Mouse (Mus musculus) forebrain, postnatal 0 days (tissue): ENCODE measurements around the gene Ttc39a. TPM values are rescaled to one million over a fixed set of nuclear protein-coding genes. Genes with fewer than 3 reads are reported as not detected.

Source experiments
- ATAC-seq: fragments of 200-750 bp; cut with Nextera tagmentation; 2 replicates; pipeline ENCODE4 v1.8.0; 2017; ENCODE audit warnings: mild to moderate bottlenecking, moderate library complexity
- DNase-seq: peaks from one replicate; pipeline ENCODE4 v3.0.0-alpha.2; 2015
- H3K27ac ChIP-seq: fragments of 300-500 bp; sonication (generic); 2 replicates; pipeline ENCODE4 v1.5.1; 2014; ENCODE audit warnings: low read depth, mild to moderate bottlenecking, antibody characterized with exemption, low read length, moderate library complexity, mixed read lengths
- H3K27me3 ChIP-seq: fragments of 300-500 bp; sonication (generic); 2 replicates; pipeline ENCODE4 v1.6.1; 2014; ENCODE audit warnings: mild to moderate bottlenecking, low read length, mixed read lengths; ENCODE audit not compliant: insufficient read depth
- H3K36me3 ChIP-seq: fragments of 300-500 bp; sonication (generic); 2 replicates; pipeline ENCODE4 v1.6.1; 2014; ENCODE audit warnings: mild to moderate bottlenecking, moderate library complexity; ENCODE audit not compliant: insufficient read depth
- H3K4me1 ChIP-seq: fragments of 300-500 bp; sonication (generic); 2 replicates; pipeline ENCODE4 v1.6.1; 2014; ENCODE audit warnings: antibody characterized with exemption; ENCODE audit not compliant: insufficient read depth
- H3K4me2 ChIP-seq: fragments of 300-500 bp; sonication (generic); 2 replicates; pipeline ENCODE4 v1.6.1; 2014; ENCODE audit warnings: low read depth, mild to moderate bottlenecking, moderate library complexity
- H3K4me3 ChIP-seq: fragments of 300-500 bp; sonication (generic); 2 replicates; pipeline ENCODE4 v1.5.1; 2014; ENCODE audit warnings: low read depth, low read length, mixed read lengths
- H3K9ac ChIP-seq: fragments of 300-500 bp; sonication (generic); 2 replicates; pipeline ENCODE4 v1.6.1; 2014; ENCODE audit warnings: mild to moderate bottlenecking
- H3K9me3 ChIP-seq: fragments of 300-500 bp; sonication (generic); 2 replicates; pipeline ENCODE4 v1.6.1; 2016; ENCODE audit warnings: low read length
- CTCF ChIP-seq: sonication (generic); IDR thresholded peaks from 2 replicates; pipeline ENCODE4 v1.5.1; 2016; ENCODE audit warnings: antibody characterized with exemption, control low read depth, low read depth
- WGBS: fragments of 180-500 bp; shearing (Covaris S2); extraction: QIAGEN DNeasy Blood & Tissue Kit; methylation state at CpG from one replicate; pipeline ENCODE4 v1.1.7; 2014; 5-methylcytosine and 5-hydroxymethylcytosine counted together
- polyA plus RNA-seq: library from polyadenylated mRNA; unstranded; fragments of >200 nt; fragmentation: Nextera tagmentation; extraction: Ambion mirVana; gene quantifications from 2 replicates; pipeline ENCODE4 v1.2.1, GENCODE M21; 2015
- total RNA-seq: library from RNA; depleted of rRNA; stranded (reverse); fragments of >200 nt; gene quantifications from 2 replicates; pipeline ENCODE4 v1.2.3, GENCODE M21; 2014

Ttc39a gene
- total and polyA plus RNA-seq, 2 experiments from 2014 or later, result 1.9 to 4.5 TPM

- Histone ChIP-seq H3K27ac (no peak overlapping the region), H3K9ac (no peak overlapping the region), H3K4me3 (no peak overlapping the region), H3K27me3 (no peaks in the 10 kb centered on the region), H3K4me1 (0 out of 2 replicates have a peak, but pooled peaks cover 3% of the 10 kb centered on the region), H3K4me2 (peak overlapping the region; percentile 99), H3K9me3 (no peaks in the 10 kb centered on the region), H3K36me3 (no peaks in the 10 kb centered on the region)
- ATAC-seq (no peak), DNase-seq (no peak)
- TF ChIP-seq CTCF, result no peak
- 82% methylated on average over 9 of the region's 9 CpGs for WGBS
Measured at GRCm38 (mm10) chr4:109407701-109408485, 1.5 kb downstream of the Ttc39a start.

GRCm38 (mm10) chr4:109410681-109411376 is 4.4 kb downstream of the Ttc39a start:
- ATAC-seq, result no peak
- no peak overlapping the region for H3K27ac ChIP-seq
- H3K4me2 ChIP-seq, result no peak overlapping the region
- H3K4me1 ChIP-seq, result 0 out of 2 replicates have a peak, but pooled peaks cover 3% of the 10 kb centered on the region
- H3K4me3 ChIP-seq, result no peak overlapping the region
- H3K27me3 ChIP-seq, result no peaks in the 10 kb centered on the region
- H3K9ac ChIP-seq, result no peak overlapping the region
- no peak for TF ChIP-seq CTCF
- DNase-seq, result no peak
- H3K9me3 ChIP-seq, result no peaks in the 10 kb centered on the region
- WGBS, result 80% methylated on average over 9 of the region's 9 CpGs
- no peaks in the 10 kb centered on the region for H3K36me3 ChIP-seq

GRCm38 (mm10) chr4:109411377-109411967 is 5.0 kb downstream of the Ttc39a start:
- no peaks in the 10 kb centered on the region for H3K27me3 ChIP-seq
- H3K4me3 ChIP-seq, result no peak overlapping the region
- no peak overlapping the region for H3K9ac ChIP-seq
- H3K4me1 ChIP-seq, result no peaks in the 10 kb centered on the region
- no peak for ATAC-seq
- no peak for TF ChIP-seq CTCF
- H3K27ac ChIP-seq, result no peak overlapping the region
- no peak overlapping the region for H3K4me2 ChIP-seq
- 90% methylated on average over 6 of the region's 6 CpGs for WGBS
- DNase-seq, result no peak
- H3K9me3 ChIP-seq, result no peaks in the 10 kb centered on the region
- H3K36me3 ChIP-seq, result no peaks in the 10 kb centered on the region

- ATAC-seq, result no peak
- H3K4me1 ChIP-seq, result no peaks in the 10 kb centered on the region
Measured at GRCm38 (mm10) chr4:109412233-109412632, 5.8 kb downstream of the Ttc39a start.

GRCm38 (mm10) chr4:109417998-109418397 is 11.6 kb downstream of the Ttc39a start:
- Histone ChIP-seq H3K27ac (no peak overlapping the region), H3K4me1 (no peaks in the 10 kb centered on the region), H3K4me3 (no peak overlapping the region), H3K36me3 (no peaks in the 10 kb centered on the region), H3K9ac (no peak overlapping the region), H3K4me2 (no peak overlapping the region), H3K9me3 (no peaks in the 10 kb centered on the region), H3K27me3 (no peaks in the 10 kb centered on the region)
- no peak for DNase-seq
- ATAC-seq, result no peak
- 81% methylated on average over 1 of the region's 1 CpGs for WGBS
- no peak for TF ChIP-seq CTCF

More at GRCm38 (mm10) chr4:109412233-109412632, 5.8 kb downstream of the Ttc39a start:
- TF ChIP-seq CTCF, result no peak
- Histone ChIP-seq H3K36me3 (no peaks in the 10 kb centered on the region), H3K4me3 (no peak overlapping the region), H3K9ac (no peak overlapping the region), H3K4me2 (no peak overlapping the region), H3K27me3 (no peaks in the 10 kb centered on the region), H3K9me3 (no peaks in the 10 kb centered on the region), H3K27ac (no peak overlapping the region)
- DNase-seq, result no peak
- 95% methylated on average over 5 of the region's 5 CpGs for WGBS

- 14% methylated on average over 3 of the region's 3 CpGs for WGBS
- DNase-seq (no peak), ATAC-seq (no peak; the same call in 1 of the 2 replicates)
Measured at GRCm38 (mm10) chr4:109419017-109419416, 12.6 kb downstream of the Ttc39a start.

GRCm38 (mm10) chr4:109419563-109419962 is 13.1 kb downstream of the Ttc39a start:
- H3K4me3 ChIP-seq, result no peak overlapping the region
- no peak overlapping the region for H3K4me2 ChIP-seq
- WGBS, result 86% methylated on average over 4 of the region's 4 CpGs
- no peak for ATAC-seq
- no peaks in the 10 kb centered on the region for H3K9me3 ChIP-seq
- DNase-seq, result no peak
- no peak overlapping the region for H3K27ac ChIP-seq
- no peak for TF ChIP-seq CTCF
- no peak overlapping the region for H3K9ac ChIP-seq
- H3K27me3 ChIP-seq, result no peaks in the 10 kb centered on the region
- H3K4me1 ChIP-seq, result no peaks in the 10 kb centered on the region
- H3K36me3 ChIP-seq, result no peaks in the 10 kb centered on the region

More at GRCm38 (mm10) chr4:109419017-109419416, 12.6 kb downstream of the Ttc39a start:
- TF ChIP-seq CTCF, result no peak
- Histone ChIP-seq H3K4me1 (no peaks in the 10 kb centered on the region), H3K27ac (no peak overlapping the region), H3K27me3 (no peaks in the 10 kb centered on the region), H3K9me3 (no peaks in the 10 kb centered on the region), H3K4me3 (no peak overlapping the region), H3K36me3 (no peaks in the 10 kb centered on the region), H3K4me2 (no peak overlapping the region), H3K9ac (no peak overlapping the region)
